Mouse (Mus musculus): Measurements from ENCODE around the gene Klrg2. TPM values are rescaled to one million over a fixed set of nuclear protein-coding genes. Genes with fewer than 3 reads are reported as not detected.
A peak's percentile ranks its signal among the peaks of the same experiment; 100 is the strongest.

The Klrg2 gene
- polyA plus RNA-seq, 1 experiment from 2014 or later, result 0.14 TPM

- Histone ChIP-seq H3K27me3 (ENCODE audit: control insufficient read depth, insufficient read depth, low read length) (peaks cover 50% of the 10 kb centered on the region), H3K4me2 (peak within 1 kb of the TSS; percentile 96), H3K36me3 (ENCODE audit: control insufficient read depth, insufficient read depth, low read length) (no peaks in the 10 kb centered on the region), H3K27ac (ENCODE audit: low read depth, low read length) (no peak within 1 kb of the TSS), H3K4me3 (ENCODE audit: low read depth, low read length) (peak within 1 kb of the TSS; percentile 66), H3K9ac (ENCODE audit: low read depth, low read length) (peak within 1 kb of the TSS; percentile 69), H3K4me1 (ENCODE audit: control insufficient read depth, insufficient read depth, low read length) (0 out of 2 replicates have a peak, but pooled peaks cover 2% of the 10 kb centered on the region), H3K9me3 (replicated peaks; ENCODE audit: control insufficient read depth, low read length) (no peaks in the 10 kb centered on the region)
- no peak for ATAC-seq (replicated peaks; ENCODE audit: insufficient number of reproducible peaks, low FRiP score, low TSS enrichment)
- WGBS (ENCODE audit: insufficient replicate concordance), result under 1% methylated on average over 59 of the region's 84 CpGs
Observed at GRCm38 (mm10) chr6:38662714-38663615, 25.9 kb upstream of the Klrg2 start, which contains the start of gene Clec2l. Gene Clec2l, plus strand, starts transcription at chr6:38663069.

- no peaks in the 10 kb centered on the region for H3K36me3 ChIP-seq (ENCODE audit: control insufficient read depth, insufficient read depth, low read length)
- no peak overlapping the region for H3K9ac ChIP-seq (ENCODE audit: low read depth, low read length)
- no peak overlapping the region for H3K4me2 ChIP-seq
- no peak for ATAC-seq (replicated peaks; ENCODE audit: insufficient number of reproducible peaks, low FRiP score, low TSS enrichment)
- peaks cover 46% of the 10 kb centered on the region for H3K27me3 ChIP-seq (ENCODE audit: control insufficient read depth, insufficient read depth, low read length)
- H3K9me3 ChIP-seq (replicated peaks; ENCODE audit: control insufficient read depth, low read length), result no peaks in the 10 kb centered on the region
- no peak overlapping the region for H3K4me3 ChIP-seq (ENCODE audit: low read depth, low read length)
- H3K4me1 ChIP-seq (ENCODE audit: control insufficient read depth, insufficient read depth, low read length), result 0 out of 2 replicates have a peak, but pooled peaks cover 2% of the 10 kb centered on the region
- no peak overlapping the region for H3K27ac ChIP-seq (ENCODE audit: low read depth, low read length)
- 63% methylated on average over 4 of the region's 4 CpGs for WGBS (ENCODE audit: insufficient replicate concordance)
Observed at GRCm38 (mm10) chr6:38661626-38662025, 24.6 kb upstream of the Klrg2 start.

- no peaks in the 10 kb centered on the region for H3K4me1 ChIP-seq (ENCODE audit: control insufficient read depth, insufficient read depth, low read length)
- no peak overlapping the region for H3K9ac ChIP-seq (ENCODE audit: low read depth, low read length)
- whole genome bisulfite sequencing (ENCODE audit: insufficient replicate concordance), result 42% methylated on average over 14 of the region's 14 CpGs
- no peaks in the 10 kb centered on the region for H3K27me3 ChIP-seq (ENCODE audit: control insufficient read depth, insufficient read depth, low read length)
- H3K36me3 ChIP-seq (ENCODE audit: control insufficient read depth, insufficient read depth, low read length), result no peaks in the 10 kb centered on the region
- no peak for ATAC-seq (replicated peaks; ENCODE audit: insufficient number of reproducible peaks, low FRiP score, low TSS enrichment)
- no peak overlapping the region for H3K27ac ChIP-seq (ENCODE audit: low read depth, low read length)
- H3K4me2 ChIP-seq, result no peak overlapping the region
- no peaks in the 10 kb centered on the region; the same call in 1 of the 2 replicates for H3K9me3 ChIP-seq (replicated peaks; ENCODE audit: control insufficient read depth, low read length)
- no peak overlapping the region for H3K4me3 ChIP-seq (ENCODE audit: low read depth, low read length)
Observed at GRCm38 (mm10) chr6:38650263-38650937, 13.4 kb upstream of the Klrg2 start.

- no peaks in the 10 kb centered on the region for H3K36me3 ChIP-seq (ENCODE audit: control insufficient read depth, insufficient read depth, low read length)
- H3K4me3 ChIP-seq (ENCODE audit: low read depth, low read length), result no peak overlapping the region
- no peaks in the 10 kb centered on the region for H3K4me1 ChIP-seq (ENCODE audit: control insufficient read depth, insufficient read depth, low read length)
- H3K9me3 ChIP-seq (replicated peaks; ENCODE audit: control insufficient read depth, low read length), result no peaks in the 10 kb centered on the region; the same call in 1 of the 2 replicates
- H3K9ac ChIP-seq (ENCODE audit: low read depth, low read length), result no peak overlapping the region
- H3K27me3 ChIP-seq (ENCODE audit: control insufficient read depth, insufficient read depth, low read length), result peaks cover 3% of the 10 kb centered on the region; the same call in 1 of the 2 replicates
- no peak for ATAC-seq (replicated peaks; ENCODE audit: insufficient number of reproducible peaks, low FRiP score, low TSS enrichment)
- 56% methylated on average over 3 of the region's 3 CpGs for WGBS (ENCODE audit: insufficient replicate concordance)
- no peak overlapping the region for H3K27ac ChIP-seq (ENCODE audit: low read depth, low read length)
- no peak overlapping the region for H3K4me2 ChIP-seq
Observed at GRCm38 (mm10) chr6:38649545-38649944, 12.5 kb upstream of the Klrg2 start.

- Histone ChIP-seq H3K9ac (ENCODE audit: low read depth, low read length) (no peak overlapping the region), H3K4me3 (ENCODE audit: low read depth, low read length) (no peak overlapping the region), H3K27me3 (ENCODE audit: control insufficient read depth, insufficient read depth, low read length) (peaks cover 40% of the 10 kb centered on the region), H3K9me3 (replicated peaks; ENCODE audit: control insufficient read depth, low read length) (no peaks in the 10 kb centered on the region), H3K36me3 (ENCODE audit: control insufficient read depth, insufficient read depth, low read length) (no peaks in the 10 kb centered on the region), H3K4me1 (ENCODE audit: control insufficient read depth, insufficient read depth, low read length) (no peaks in the 10 kb centered on the region; the same call in 1 of the 2 replicates), H3K27ac (ENCODE audit: low read depth, low read length) (no peak overlapping the region), H3K4me2 (no peak overlapping the region)
- no peak for ATAC-seq (replicated peaks; ENCODE audit: insufficient number of reproducible peaks, low FRiP score, low TSS enrichment)
- WGBS (ENCODE audit: insufficient replicate concordance), result 62% methylated on average over 3 of the region's 3 CpGs
Observed at GRCm38 (mm10) chr6:38643039-38643438, 6.0 kb upstream of the Klrg2 start.

- WGBS (ENCODE audit: insufficient replicate concordance), result 52% methylated on average over 5 of the region's 5 CpGs
- Histone ChIP-seq H3K9ac (ENCODE audit: low read depth, low read length) (no peak overlapping the region), H3K4me1 (ENCODE audit: control insufficient read depth, insufficient read depth, low read length) (no peaks in the 10 kb centered on the region; the same call in 1 of the 2 replicates), H3K9me3 (replicated peaks; ENCODE audit: control insufficient read depth, low read length) (no peaks in the 10 kb centered on the region), H3K4me2 (no peak overlapping the region), H3K27ac (ENCODE audit: low read depth, low read length) (no peak overlapping the region), H3K4me3 (ENCODE audit: low read depth, low read length) (no peak overlapping the region), H3K36me3 (ENCODE audit: control insufficient read depth, insufficient read depth, low read length) (no peaks in the 10 kb centered on the region), H3K27me3 (ENCODE audit: control insufficient read depth, insufficient read depth, low read length) (peaks cover 44% of the 10 kb centered on the region)
- no peak for ATAC-seq (replicated peaks; ENCODE audit: insufficient number of reproducible peaks, low FRiP score, low TSS enrichment)
Observed at GRCm38 (mm10) chr6:38642593-38642992, 5.6 kb upstream of the Klrg2 start.

- no peak overlapping the region for H3K27ac ChIP-seq (ENCODE audit: low read depth, low read length)
- no peak for ATAC-seq (replicated peaks; ENCODE audit: insufficient number of reproducible peaks, low FRiP score, low TSS enrichment)
- H3K4me2 ChIP-seq, result no peak overlapping the region
- H3K4me3 ChIP-seq (ENCODE audit: low read depth, low read length), result no peak overlapping the region
- H3K36me3 ChIP-seq (ENCODE audit: control insufficient read depth, insufficient read depth, low read length), result no peaks in the 10 kb centered on the region
- no peaks in the 10 kb centered on the region for H3K9me3 ChIP-seq (replicated peaks; ENCODE audit: control insufficient read depth, low read length)
- no peak overlapping the region for H3K9ac ChIP-seq (ENCODE audit: low read depth, low read length)
- H3K27me3 ChIP-seq (ENCODE audit: control insufficient read depth, insufficient read depth, low read length), result peaks cover 53% of the 10 kb centered on the region
- peaks cover 5% of the 10 kb centered on the region for H3K4me1 ChIP-seq (ENCODE audit: control insufficient read depth, insufficient read depth, low read length)
- 43% methylated on average over 5 of the region's 5 CpGs for WGBS (ENCODE audit: insufficient replicate concordance)
Observed at GRCm38 (mm10) chr6:38641645-38642044, 4.6 kb upstream of the Klrg2 start.

- no peak for ATAC-seq (replicated peaks; ENCODE audit: insufficient number of reproducible peaks, low FRiP score, low TSS enrichment)
- no peaks in the 10 kb centered on the region for H3K36me3 ChIP-seq (ENCODE audit: control insufficient read depth, insufficient read depth, low read length)
- H3K27ac ChIP-seq (ENCODE audit: low read depth, low read length), result no peak overlapping the region
- 58% methylated on average over 5 of the region's 5 CpGs for WGBS (ENCODE audit: insufficient replicate concordance)
- H3K9me3 ChIP-seq (replicated peaks; ENCODE audit: control insufficient read depth, low read length), result no peaks in the 10 kb centered on the region
- H3K27me3 ChIP-seq (ENCODE audit: control insufficient read depth, insufficient read depth, low read length), result peaks cover 57% of the 10 kb centered on the region
- H3K4me3 ChIP-seq (ENCODE audit: low read depth, low read length), result no peak overlapping the region
- no peak overlapping the region for H3K9ac ChIP-seq (ENCODE audit: low read depth, low read length)
- H3K4me1 ChIP-seq (ENCODE audit: control insufficient read depth, insufficient read depth, low read length), result peaks cover 5% of the 10 kb centered on the region
- no peak overlapping the region for H3K4me2 ChIP-seq
Observed at GRCm38 (mm10) chr6:38641228-38641627, 4.2 kb upstream of the Klrg2 start.

Data from heart, embryonic 11.5 days (tissue).